Mouse (Mus musculus): ENCODE results near the gene Nrxn2. TPM values are rescaled to one million over a fixed set of nuclear protein-coding genes. Genes with fewer than 3 reads are reported as not detected.

Gene Nrxn2
- polyA plus RNA-seq, 1 experiment = 1.3 TPM

- DNase-seq (ENCODE audit: low spot score) = no peak
Measured at GRCm38 (mm10) chr19:6516153-6516552, 97.6 kb downstream of the Nrxn2 start.

DNA sequence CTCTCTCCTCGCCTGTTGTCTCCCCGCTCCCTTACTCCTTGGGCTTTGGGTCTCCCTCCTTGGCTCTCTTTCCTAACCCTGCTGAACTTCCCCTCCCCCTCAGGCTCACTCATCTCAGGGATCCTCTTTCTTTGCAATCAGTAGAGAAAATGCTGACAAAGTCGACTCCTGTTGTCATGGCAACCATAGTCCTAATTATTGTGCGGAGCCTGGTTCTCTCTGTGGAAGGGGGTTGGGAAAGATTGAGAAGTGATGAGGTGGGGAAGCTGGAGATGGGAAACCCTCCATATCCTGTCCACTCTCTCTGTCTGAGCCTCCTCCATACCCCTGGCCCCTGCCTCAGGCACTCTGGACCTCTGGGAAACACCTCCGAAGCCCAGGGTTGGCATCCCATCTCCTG lies 100.1 kb downstream of the Nrxn2 start:
- no peak for DNase-seq (ENCODE audit: low spot score)

DNA sequence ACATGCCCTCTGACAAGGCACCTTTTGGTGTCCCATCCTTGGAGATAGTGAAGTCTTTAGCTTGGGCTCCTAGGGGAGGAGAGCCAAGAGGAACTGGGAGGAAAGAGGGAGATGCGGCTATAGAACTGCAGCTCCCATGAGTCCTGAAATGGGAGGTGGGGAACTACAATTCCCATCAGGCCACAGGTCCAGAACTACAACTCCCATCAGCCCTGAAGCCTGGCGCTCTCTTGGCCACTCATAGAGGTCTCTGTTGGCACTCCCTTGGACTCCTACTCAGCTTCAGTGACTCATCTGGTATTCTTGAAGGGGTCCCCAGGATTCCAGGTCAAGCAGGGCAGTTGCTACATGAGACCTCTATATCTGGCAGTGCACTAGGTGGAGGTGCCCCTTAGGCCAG lies 101.0 kb downstream of the Nrxn2 start:
- DNase-seq (ENCODE audit: low spot score) = no peak

DNA sequence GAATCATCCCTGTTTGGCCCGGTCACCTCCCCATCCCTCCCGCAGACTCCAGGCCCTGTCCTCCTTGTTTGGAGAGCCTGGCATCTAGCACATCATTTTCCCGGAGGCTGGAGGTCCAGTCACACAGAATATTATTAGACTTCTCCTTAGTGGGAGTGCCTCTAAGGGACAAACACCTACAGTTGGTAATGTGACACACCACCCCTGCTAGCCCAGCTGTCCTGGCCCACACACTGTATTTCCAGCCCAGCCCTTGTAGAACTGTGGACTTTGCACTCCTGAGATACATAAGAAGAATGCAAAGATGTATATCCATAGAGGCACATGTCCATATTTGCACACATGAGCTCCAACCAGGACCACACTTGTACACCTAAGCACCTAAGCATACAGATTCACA lies 103.1 kb downstream of the Nrxn2 start:
- no peak for DNase-seq (ENCODE audit: low spot score)

GRCm38 (mm10) chr19:6522289-6522688 lies 103.8 kb downstream of the Nrxn2 start:
- no peak for DNase-seq (ENCODE audit: low spot score)

DNA sequence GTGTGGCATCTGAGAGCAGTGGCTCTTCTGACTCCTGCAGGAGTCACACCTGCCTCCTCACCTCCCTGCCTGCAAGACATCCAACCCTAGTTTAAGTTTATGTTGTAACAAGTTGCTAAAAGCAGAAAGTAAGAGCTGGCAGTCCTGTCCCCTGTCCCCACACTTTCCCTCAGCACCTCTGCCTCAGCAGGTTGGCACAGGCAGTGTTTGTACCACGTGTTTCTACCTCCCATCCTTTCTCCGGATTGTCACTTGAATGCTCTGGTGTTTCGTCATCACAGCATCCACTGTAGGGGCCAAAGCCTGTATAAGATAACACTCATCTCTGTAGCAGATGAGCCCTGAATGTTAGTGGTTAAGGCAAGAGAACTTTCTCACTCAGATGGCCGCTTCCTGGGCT lies 106.5 kb downstream of the Nrxn2 start:
- DNase-seq (ENCODE audit: low spot score) = no peak

DNA sequence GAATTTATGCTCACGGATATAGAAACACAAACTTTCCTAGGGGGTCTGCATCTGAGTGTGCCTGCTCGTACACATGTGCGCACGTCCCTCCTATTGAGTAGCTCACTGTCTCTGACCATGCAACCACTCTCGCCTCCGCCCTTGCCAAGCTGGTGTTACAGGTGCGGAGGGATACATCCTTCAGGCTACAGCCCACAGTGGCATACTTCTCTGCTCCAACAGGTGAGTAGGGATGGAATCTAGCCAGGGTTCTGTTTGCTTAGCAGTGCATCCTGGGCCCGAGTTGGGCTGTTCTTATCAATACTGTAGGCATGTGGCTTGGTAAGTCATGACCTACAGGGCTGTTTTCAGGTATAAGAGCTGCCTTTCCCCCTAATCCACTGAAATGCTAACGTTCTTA lies 107.5 kb downstream of the Nrxn2 start:
- no peak for DNase-seq (ENCODE audit: low spot score)

DNA sequence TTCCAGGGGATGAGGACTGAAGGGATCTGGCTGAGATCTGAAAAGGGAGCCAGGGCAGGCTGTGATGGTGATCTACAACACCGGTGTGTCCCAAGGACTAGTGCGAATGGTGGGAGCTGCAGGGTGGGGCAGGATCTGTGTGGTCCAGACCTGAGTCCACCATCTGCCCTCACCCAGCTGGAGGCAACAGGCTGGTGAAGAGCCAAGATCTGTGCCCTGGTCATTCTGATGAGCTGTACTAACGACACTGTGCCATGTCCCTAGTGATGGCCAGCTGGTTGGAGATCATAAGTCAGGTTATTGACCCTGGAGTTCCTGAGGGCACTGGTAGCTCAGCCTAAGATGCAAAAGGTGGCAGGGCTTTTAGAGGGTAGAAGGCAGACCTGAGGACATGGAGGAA lies 108.9 kb downstream of the Nrxn2 start:
- DNase-seq (ENCODE audit: low spot score) = no peak

DNA sequence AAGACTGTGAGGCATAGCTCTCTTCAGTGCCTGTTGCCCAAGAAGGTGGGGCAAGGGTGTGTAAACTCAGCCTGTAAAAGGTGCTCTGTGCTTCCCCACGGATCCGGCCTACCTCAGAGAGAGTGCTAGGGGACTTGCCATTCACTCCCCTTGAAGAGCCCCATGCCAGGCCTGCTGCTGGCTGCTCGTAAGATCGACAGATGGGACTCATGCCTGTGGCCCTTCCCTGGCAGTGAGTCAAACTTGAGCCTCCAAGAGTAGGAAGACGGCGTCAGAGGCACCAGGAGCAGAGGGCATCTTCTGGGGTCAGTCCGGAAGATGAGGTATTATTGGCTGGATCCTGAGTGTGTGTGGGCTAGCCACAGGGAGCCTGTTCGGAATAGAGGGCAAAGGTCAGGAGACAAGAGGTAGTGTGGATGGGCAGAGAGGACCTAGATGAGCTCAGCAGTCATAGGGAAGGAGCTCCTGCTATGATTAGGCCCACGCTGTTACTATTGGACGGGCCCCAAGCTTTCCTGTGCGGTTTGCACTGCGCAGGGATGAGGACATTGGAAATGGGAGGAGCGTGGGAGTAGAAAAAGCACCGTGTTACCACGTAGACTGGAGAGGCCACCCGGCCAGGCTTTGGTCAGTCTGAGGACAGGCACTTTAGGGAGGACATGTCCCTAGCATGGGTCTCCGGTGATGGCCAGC lies 109.5 kb downstream of the Nrxn2 start:
- no peak for DNase-seq (ENCODE audit: low spot score)

GRCm38 (mm10) chr19:6529265-6529985 lies 110.9 kb downstream of the Nrxn2 start:
- no peak for DNase-seq (ENCODE audit: low spot score)

GRCm38 (mm10) chr19:6530359-6530758 lies 111.8 kb downstream of the Nrxn2 start:
- DNase-seq (ENCODE audit: low spot score) = no peak

GRCm38 (mm10) chr19:6531011-6531631 lies 112.6 kb downstream of the Nrxn2 start:
- no peak for DNase-seq (ENCODE audit: low spot score)

- DNase-seq (ENCODE audit: low spot score) = no peak
Measured at GRCm38 (mm10) chr19:6531832-6532471, 113.4 kb downstream of the Nrxn2 start.

- DNase-seq (ENCODE audit: low spot score) = no peak
Measured at GRCm38 (mm10) chr19:6532656-6533055, 114.1 kb downstream of the Nrxn2 start.

DNA sequence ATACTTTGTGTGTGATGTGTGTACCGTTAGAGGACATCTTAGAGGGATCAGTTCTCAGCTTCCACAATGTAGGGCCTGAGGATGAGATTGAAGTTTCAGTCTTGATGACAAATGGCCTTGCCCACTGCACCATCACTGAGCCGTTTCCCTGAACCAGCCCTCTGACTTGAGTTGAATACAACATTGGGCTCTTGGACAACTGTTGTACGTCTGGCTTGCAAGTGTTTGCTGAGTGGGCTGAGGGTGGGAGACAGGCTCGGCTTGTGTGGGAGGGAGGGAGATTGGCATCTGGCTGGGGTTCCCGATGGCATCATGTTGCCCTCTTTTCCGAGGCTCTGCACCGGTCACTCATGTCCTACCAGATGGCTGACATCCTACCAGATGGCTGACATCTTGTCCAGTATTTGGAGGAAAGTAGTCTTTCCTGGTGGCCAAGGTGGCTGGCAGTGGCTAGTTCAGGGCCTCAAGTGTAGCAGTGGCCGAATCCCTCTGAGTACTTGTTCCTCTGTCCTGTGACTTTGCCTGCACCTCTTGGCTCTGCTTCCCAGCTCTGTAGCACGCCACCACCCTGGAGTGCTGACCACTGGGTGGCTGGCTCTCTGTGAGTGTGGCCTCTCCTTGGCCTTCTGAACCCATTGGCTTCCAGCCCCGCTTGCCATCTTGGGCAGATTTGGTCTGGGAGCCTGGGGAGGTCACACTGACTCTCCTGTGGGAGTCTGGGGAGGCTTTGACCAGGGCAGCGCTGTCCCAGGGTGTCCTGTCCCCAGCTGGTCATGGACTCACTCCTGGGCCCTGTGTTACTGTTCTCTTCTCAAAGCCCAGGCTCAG lies 115.0 kb downstream of the Nrxn2 start:
- no peak for DNase-seq (ENCODE audit: low spot score)

DNA sequence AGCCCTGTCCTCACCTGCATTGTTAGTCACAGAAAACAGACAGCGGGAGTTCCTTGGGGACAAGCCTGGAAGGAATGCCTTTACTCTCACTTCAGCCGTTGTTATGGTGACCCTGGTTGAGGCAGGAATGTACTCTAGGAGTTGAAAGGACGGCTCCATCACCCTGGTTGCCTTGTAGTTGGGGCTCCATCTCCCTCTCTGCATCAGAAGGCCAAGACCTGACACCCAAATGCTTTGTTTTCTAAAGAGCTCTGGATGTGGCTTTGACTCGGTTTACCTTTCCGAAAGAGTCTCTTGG lies 115.5 kb downstream of the Nrxn2 start:
- DNase-seq (ENCODE audit: low spot score) = no peak

DNA sequence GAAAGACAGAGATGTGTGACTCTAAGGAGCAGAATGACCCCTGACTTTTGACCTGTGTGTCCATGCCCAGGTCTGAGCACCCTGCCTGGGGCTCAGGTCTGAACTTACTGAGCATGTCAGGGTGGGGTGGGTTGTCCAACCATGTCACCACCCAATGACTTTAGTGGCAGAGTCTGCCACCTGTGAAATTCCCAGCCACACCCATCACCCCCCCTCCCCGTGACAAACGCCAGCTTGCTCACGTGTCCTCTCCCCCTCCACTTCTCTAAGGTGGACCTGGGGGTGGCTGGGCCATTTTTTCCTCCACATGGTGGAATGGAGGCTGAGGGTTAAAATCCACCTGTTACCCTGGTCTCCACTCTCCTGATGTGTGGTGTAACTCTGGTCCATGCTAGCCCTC lies 117.7 kb downstream of the Nrxn2 start:
- no peak for DNase-seq (ENCODE audit: low spot score)

- DNase-seq (ENCODE audit: low spot score) = no peak
Measured at GRCm38 (mm10) chr19:6536696-6537095, 118.2 kb downstream of the Nrxn2 start.

GRCm38 (mm10) chr19:6537526-6537925 lies 119.0 kb downstream of the Nrxn2 start:
- DNase-seq (ENCODE audit: low spot score) = no peak

DNA sequence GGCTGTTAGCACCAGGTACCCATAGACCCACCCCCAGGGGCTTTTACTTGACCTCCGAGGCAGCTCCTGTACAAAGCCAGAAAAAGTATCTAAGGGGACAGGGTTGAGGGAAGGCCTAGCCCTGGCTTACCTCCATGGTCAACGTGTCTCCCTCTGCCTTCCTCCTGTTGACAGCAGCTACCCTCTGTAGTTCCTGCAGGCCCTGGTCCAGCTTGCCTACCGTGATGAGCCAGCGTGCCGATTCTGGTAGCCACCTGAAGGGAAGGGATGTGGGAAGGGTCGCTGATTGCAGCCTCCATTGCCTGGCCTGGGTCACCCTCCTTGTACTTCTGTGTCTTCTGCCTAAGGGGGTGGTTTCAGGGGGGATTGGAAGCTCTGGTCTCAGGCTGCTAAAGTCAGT lies 120.0 kb downstream of the Nrxn2 start:
- no peak for DNase-seq (ENCODE audit: low spot score)

- no peak for DNase-seq (ENCODE audit: low spot score)
Measured at GRCm38 (mm10) chr19:6539592-6539991, 121.1 kb downstream of the Nrxn2 start.

DNA sequence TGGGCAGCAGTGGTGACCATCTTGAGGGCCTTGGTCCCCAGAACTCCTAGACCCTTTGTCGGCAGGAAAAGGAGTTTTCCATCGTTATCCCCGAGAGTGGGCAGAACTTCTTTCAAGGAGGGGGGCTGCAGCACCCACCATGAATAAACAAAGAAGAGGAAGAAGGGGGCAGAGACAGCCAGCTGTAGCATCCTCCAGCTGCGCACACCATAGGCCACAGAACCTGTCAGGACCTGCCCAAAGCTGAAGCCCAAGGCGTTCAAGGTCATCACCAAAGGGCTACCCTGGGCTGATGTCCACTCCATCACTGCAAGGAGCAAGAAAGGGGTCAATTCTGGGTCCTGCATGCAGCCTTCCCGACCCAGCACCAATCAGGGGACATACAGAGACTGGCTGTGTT lies 121.7 kb downstream of the Nrxn2 start:
- DNase-seq (ENCODE audit: low spot score) = no peak

All from urinary bladder, adult 2 months (tissue).